Mouse (Mus musculus): Measurements from ENCODE around the gene Mmachc. TPM values are rescaled to one million over a fixed set of nuclear protein-coding genes. Genes with fewer than 3 reads are reported as not detected.

Mmachc gene
- polyA plus RNA-seq, 1 experiment: 35.9 TPM

GRCm38 (mm10) chr4:116719396-116719795 is 11.2 kb upstream of the Mmachc start:
- H3K9ac ChIP-seq (ENCODE audit: low read depth, poor library complexity, severe bottlenecking): no peak overlapping the region
- TF ChIP-seq POLR2A (IDR thresholded peaks at IDR 0.05; ENCODE audit: insufficient read depth, low read length): no peak
- no peak for TF ChIP-seq EP300 (IDR thresholded peaks at IDR 0.05; ENCODE audit: insufficient read depth, low read depth, low read length)
- peak; percentile 13 for TF ChIP-seq CTCF (IDR thresholded peaks at IDR 0.05; ENCODE audit: low read depth, low read length)
- no peaks in the 10 kb centered on the region for H3K4me1 ChIP-seq (ENCODE audit: control insufficient read depth, insufficient read depth, low read length)
- no peak overlapping the region for H3K27ac ChIP-seq (ENCODE audit: insufficient read depth, low read length)
- H3K9me3 ChIP-seq (replicated peaks; ENCODE audit: control insufficient read depth, insufficient read depth, low read length, poor library complexity, severe bottlenecking): no peaks in the 10 kb centered on the region
- no peaks in the 10 kb centered on the region for H3K36me3 ChIP-seq (ENCODE audit: control insufficient read depth, insufficient read depth, low read length, poor library complexity, severe bottlenecking)
- H3K27me3 ChIP-seq (ENCODE audit: control insufficient read depth, insufficient read depth, low read length, poor library complexity, severe bottlenecking): no peaks in the 10 kb centered on the region
- no peak overlapping the region for H3K4me3 ChIP-seq (ENCODE audit: low read depth, low read length)

GRCm38 (mm10) chr4:116712536-116712935 is 4.3 kb upstream of the Mmachc start:
- TF ChIP-seq EP300 (IDR thresholded peaks at IDR 0.05; ENCODE audit: insufficient read depth, low read depth, low read length) (no peak), CTCF (IDR thresholded peaks at IDR 0.05; ENCODE audit: low read depth, low read length) (no peak), POLR2A (IDR thresholded peaks at IDR 0.05; ENCODE audit: insufficient read depth, low read length) (no peak)
- Histone ChIP-seq H3K27me3 (ENCODE audit: control insufficient read depth, insufficient read depth, low read length, poor library complexity, severe bottlenecking) (no peaks in the 10 kb centered on the region), H3K4me3 (ENCODE audit: low read depth, low read length) (no peak overlapping the region), H3K36me3 (ENCODE audit: control insufficient read depth, insufficient read depth, low read length, poor library complexity, severe bottlenecking) (0 out of 2 replicates have a peak, but pooled peaks cover 4% of the 10 kb centered on the region), H3K4me1 (ENCODE audit: control insufficient read depth, insufficient read depth, low read length) (no peaks in the 10 kb centered on the region), H3K9ac (ENCODE audit: low read depth, poor library complexity, severe bottlenecking) (no peak overlapping the region), H3K9me3 (replicated peaks; ENCODE audit: control insufficient read depth, insufficient read depth, low read length, poor library complexity, severe bottlenecking) (no peaks in the 10 kb centered on the region), H3K27ac (ENCODE audit: insufficient read depth, low read length) (no peak overlapping the region)

GRCm38 (mm10) chr4:116710154-116710553 is 1.9 kb upstream of the Mmachc start:
- Histone ChIP-seq H3K9ac (ENCODE audit: low read depth, poor library complexity, severe bottlenecking) (no peak overlapping the region), H3K27me3 (ENCODE audit: control insufficient read depth, insufficient read depth, low read length, poor library complexity, severe bottlenecking) (no peaks in the 10 kb centered on the region), H3K4me3 (ENCODE audit: low read depth, low read length) (no peak overlapping the region), H3K9me3 (replicated peaks; ENCODE audit: control insufficient read depth, insufficient read depth, low read length, poor library complexity, severe bottlenecking) (no peaks in the 10 kb centered on the region), H3K4me1 (ENCODE audit: control insufficient read depth, insufficient read depth, low read length) (peaks cover 3% of the 10 kb centered on the region), H3K36me3 (ENCODE audit: control insufficient read depth, insufficient read depth, low read length, poor library complexity, severe bottlenecking) (0 out of 2 replicates have a peak, but pooled peaks cover 4% of the 10 kb centered on the region), H3K27ac (ENCODE audit: insufficient read depth, low read length) (no peak overlapping the region)
- TF ChIP-seq EP300 (IDR thresholded peaks at IDR 0.05; ENCODE audit: insufficient read depth, low read depth, low read length) (no peak), CTCF (IDR thresholded peaks at IDR 0.05; ENCODE audit: low read depth, low read length) (no peak), POLR2A (IDR thresholded peaks at IDR 0.05; ENCODE audit: insufficient read depth, low read length) (no peak)

- peak overlapping the region; percentile 92 for H3K4me3 ChIP-seq (ENCODE audit: low read depth, low read length)
- H3K36me3 ChIP-seq (ENCODE audit: control insufficient read depth, insufficient read depth, low read length, poor library complexity, severe bottlenecking): peaks cover 10% of the 10 kb centered on the region; the same call in 1 of the 2 replicates
- peak overlapping the region; percentile 72 for H3K9ac ChIP-seq (ENCODE audit: low read depth, poor library complexity, severe bottlenecking)
- H3K27me3 ChIP-seq (ENCODE audit: control insufficient read depth, insufficient read depth, low read length, poor library complexity, severe bottlenecking): no peaks in the 10 kb centered on the region
- TF ChIP-seq POLR2A (IDR thresholded peaks at IDR 0.05; ENCODE audit: insufficient read depth, low read length) (no peak), CTCF (IDR thresholded peaks at IDR 0.05; ENCODE audit: low read depth, low read length) (no peak), EP300 (IDR thresholded peaks at IDR 0.05; ENCODE audit: insufficient read depth, low read depth, low read length) (no peak)
- H3K9me3 ChIP-seq (replicated peaks; ENCODE audit: control insufficient read depth, insufficient read depth, low read length, poor library complexity, severe bottlenecking): no peaks in the 10 kb centered on the region
- H3K4me1 ChIP-seq (ENCODE audit: control insufficient read depth, insufficient read depth, low read length): peaks cover 3% of the 10 kb centered on the region
- no peak overlapping the region for H3K27ac ChIP-seq (ENCODE audit: insufficient read depth, low read length)
Observed at GRCm38 (mm10) chr4:116708791-116709390, 685 bp upstream of the Mmachc start.

- H3K36me3 ChIP-seq (ENCODE audit: control insufficient read depth, insufficient read depth, low read length, poor library complexity, severe bottlenecking): peaks cover 9% of the 10 kb centered on the region
- no peaks in the 10 kb centered on the region for H3K9me3 ChIP-seq (replicated peaks; ENCODE audit: control insufficient read depth, insufficient read depth, low read length, poor library complexity, severe bottlenecking)
- H3K27me3 ChIP-seq (ENCODE audit: control insufficient read depth, insufficient read depth, low read length, poor library complexity, severe bottlenecking): no peaks in the 10 kb centered on the region
- no peak overlapping the region; the same call in 1 of the 2 replicates for H3K27ac ChIP-seq (ENCODE audit: insufficient read depth, low read length)
- TF ChIP-seq CTCF (IDR thresholded peaks at IDR 0.05; ENCODE audit: low read depth, low read length) (no peak), POLR2A (IDR thresholded peaks at IDR 0.05; ENCODE audit: insufficient read depth, low read length) (no peak), EP300 (IDR thresholded peaks at IDR 0.05; ENCODE audit: insufficient read depth, low read depth, low read length) (no peak)
- peak overlapping the region; percentile 50 for H3K9ac ChIP-seq (ENCODE audit: low read depth, poor library complexity, severe bottlenecking)
- H3K4me1 ChIP-seq (ENCODE audit: control insufficient read depth, insufficient read depth, low read length): peaks cover 3% of the 10 kb centered on the region
- H3K4me3 ChIP-seq (ENCODE audit: low read depth, low read length): peak overlapping the region; percentile 93
Observed at GRCm38 (mm10) chr4:116707666-116708065, 540 bp downstream of the Mmachc start.

GRCm38 (mm10) chr4:116703804-116704203 is 4.4 kb downstream of the Mmachc start:
- no peak overlapping the region for H3K4me3 ChIP-seq (ENCODE audit: low read depth, low read length)
- TF ChIP-seq CTCF (IDR thresholded peaks at IDR 0.05; ENCODE audit: low read depth, low read length): peak; percentile 62
- no peak for TF ChIP-seq POLR2A (IDR thresholded peaks at IDR 0.05; ENCODE audit: insufficient read depth, low read length)
- H3K27me3 ChIP-seq (ENCODE audit: control insufficient read depth, insufficient read depth, low read length, poor library complexity, severe bottlenecking): no peaks in the 10 kb centered on the region
- H3K9me3 ChIP-seq (replicated peaks; ENCODE audit: control insufficient read depth, insufficient read depth, low read length, poor library complexity, severe bottlenecking): no peaks in the 10 kb centered on the region
- peak overlapping the region; percentile 15; the same call in 1 of the 2 replicates for H3K27ac ChIP-seq (ENCODE audit: insufficient read depth, low read length)
- no peak overlapping the region for H3K9ac ChIP-seq (ENCODE audit: low read depth, poor library complexity, severe bottlenecking)
- peaks cover 33% of the 10 kb centered on the region for H3K36me3 ChIP-seq (ENCODE audit: control insufficient read depth, insufficient read depth, low read length, poor library complexity, severe bottlenecking)
- H3K4me1 ChIP-seq (ENCODE audit: control insufficient read depth, insufficient read depth, low read length): peaks cover 3% of the 10 kb centered on the region

Data from ES-Bruce4 (cell line).